Mouse (Mus musculus) lung, postnatal 0 days (tissue): ENCODE data around the gene Prrc2a. TPM values are rescaled to one million over a fixed set of nuclear protein-coding genes. Genes with fewer than 3 reads are reported as not detected.

Experiments
- ATAC-seq: fragments of 200-750 bp; cut with Nextera tagmentation; 2 replicates; pipeline ENCODE4 v1.8.0; 2017; ENCODE audit warnings: moderate library complexity
- DNase-seq: peaks from one replicate; pipeline ENCODE4 v3.0.0-alpha.2; 2016; ENCODE audit warnings: low spot score
- H3K27ac ChIP-seq: fragments of 300-500 bp; sonication (generic); 2 replicates; pipeline ENCODE4 v1.5.1; 2014; ENCODE audit warnings: antibody characterized with exemption, mild to moderate bottlenecking, low read length, mixed read lengths
- H3K27me3 ChIP-seq: fragments of 300-500 bp; sonication (generic); replicated peaks from 2 replicates; pipeline ENCODE4 v1.6.1; 2014; ENCODE audit warnings: low read length, mixed read lengths; ENCODE audit not compliant: insufficient read depth
- H3K36me3 ChIP-seq: fragments of 300-500 bp; sonication (generic); 2 replicates; pipeline ENCODE4 v1.6.1; 2014; ENCODE audit warnings: low read length, mixed read lengths; ENCODE audit not compliant: insufficient read depth
- H3K4me1 ChIP-seq: fragments of 300-500 bp; sonication (generic); 2 replicates; pipeline ENCODE4 v1.6.1; 2014; ENCODE audit warnings: antibody characterized with exemption, low read depth, low read length, mixed read lengths; ENCODE audit not compliant: insufficient read depth
- H3K4me2 ChIP-seq: fragments of 300-500 bp; sonication (generic); replicated peaks from 2 replicates; pipeline ENCODE4 v1.6.1; 2014; ENCODE audit warnings: low read depth, mild to moderate bottlenecking, low read length, moderate library complexity, mixed read lengths
- H3K4me3 ChIP-seq: fragments of 300-500 bp; sonication (generic); 2 replicates; pipeline ENCODE4 v1.5.1; 2014; ENCODE audit warnings: low read depth, low read length
- H3K9ac ChIP-seq: fragments of 300-500 bp; sonication (generic); replicated peaks from 2 replicates; pipeline ENCODE4 v1.6.1; 2014; ENCODE audit warnings: low read depth, mild to moderate bottlenecking
- H3K9me3 ChIP-seq: fragments of 300-500 bp; sonication (generic); 2 replicates; pipeline ENCODE4 v1.6.1; 2016; ENCODE audit warnings: low read length, mixed read lengths
- CTCF ChIP-seq: IDR thresholded peaks from 2 replicates; pipeline ENCODE4 v1.5.1; 2016; ENCODE audit warnings: antibody characterized with exemption, mild to moderate bottlenecking
- EP300 ChIP-seq: IDR thresholded peaks from 2 replicates; pipeline ENCODE4 v1.6.1; 2016; ENCODE audit warnings: antibody characterized with exemption, mild to moderate bottlenecking, control low read depth
- WGBS: fragments of 180-500 bp; shearing (Covaris S2); extraction: QIAGEN DNeasy Blood & Tissue Kit; methylation state at CpG from one replicate; pipeline ENCODE4 v1.1.7; 2014; 5-methylcytosine and 5-hydroxymethylcytosine counted together
- polyA plus RNA-seq: library from polyadenylated mRNA; unstranded; fragments of >200 nt; fragmentation: Nextera tagmentation; extraction: Ambion mirVana; gene quantifications from 2 replicates; pipeline ENCODE4 v1.2.1, GENCODE M21; 2015

Gene Prrc2a
- polyA plus RNA-seq, 1 experiment from 2014 or later, result 74.1 TPM

GRCm38 (mm10) chr17:35166352-35167035 is 1.8 kb upstream of the Prrc2a start:
- Histone ChIP-seq H3K4me3 (no peak overlapping the region), H3K9me3 (no peaks in the 10 kb centered on the region), H3K36me3 (0 out of 2 replicates have a peak, but pooled peaks cover 5% of the 10 kb centered on the region), H3K4me2 (no peak overlapping the region), H3K27me3 (no peaks in the 10 kb centered on the region), H3K27ac (peak overlapping the region; percentile 96; the same call in 1 of the 2 replicates), H3K9ac (no peak overlapping the region), H3K4me1 (peaks cover 12% of the 10 kb centered on the region)
- WGBS, result 69% methylated on average over 8 of the region's 8 CpGs
- no peak for ATAC-seq
- TF ChIP-seq CTCF (peak; percentile 83), EP300 (no peak)
- peak; percentile 81 for DNase-seq

- 14% methylated on average over 12 of the region's 12 CpGs for WGBS
- Histone ChIP-seq H3K4me3 (peak overlapping the region; percentile 97), H3K9ac (peak overlapping the region; percentile 34; the same call in 1 of the 2 replicates), H3K36me3 (peaks cover 12% of the 10 kb centered on the region), H3K27me3 (no peaks in the 10 kb centered on the region), H3K4me2 (peak overlapping the region; percentile 46), H3K27ac (peak overlapping the region; percentile 96), H3K9me3 (no peaks in the 10 kb centered on the region), H3K4me1 (peaks cover 12% of the 10 kb centered on the region)
- TF ChIP-seq EP300 (no peak; the same call in 1 of the 2 replicates), CTCF (no peak)
- ATAC-seq (peak; percentile 82; the same call in 1 of the 2 replicates), DNase-seq (no peak)
Observed at GRCm38 (mm10) chr17:35165451-35166155, 906 bp upstream of the Prrc2a start.

- 0% methylated on average over 14 of the region's 28 CpGs for WGBS
Observed at GRCm38 (mm10) chr17:35164218-35164567, 504 bp downstream of the Prrc2a start.

GRCm38 (mm10) chr17:35163326-35164081 is 1.2 kb downstream of the Prrc2a start:
- Histone ChIP-seq H3K36me3 (peaks cover 33% of the 10 kb centered on the region), H3K9ac (peak overlapping the region; percentile 99), H3K4me2 (peak overlapping the region; percentile 71), H3K9me3 (no peaks in the 10 kb centered on the region), H3K4me3 (peak overlapping the region; percentile 97), H3K4me1 (peaks cover 12% of the 10 kb centered on the region), H3K27me3 (no peaks in the 10 kb centered on the region), H3K27ac (peak overlapping the region; percentile 97)
- no peak for TF ChIP-seq EP300
- TF ChIP-seq CTCF, result no peak
- 5% methylated on average over 8 of the region's 8 CpGs for WGBS
- DNase-seq (peak; percentile 37), ATAC-seq (no peak)

More at GRCm38 (mm10) chr17:35164218-35164567, 504 bp downstream of the Prrc2a start:
- Histone ChIP-seq H3K4me3 (peak overlapping the region; percentile 97), H3K27ac (peak overlapping the region; percentile 97), H3K4me1 (peaks cover 12% of the 10 kb centered on the region), H3K9me3 (no peaks in the 10 kb centered on the region), H3K27me3 (no peaks in the 10 kb centered on the region), H3K36me3 (peaks cover 26% of the 10 kb centered on the region), H3K9ac (peak overlapping the region; percentile 99), H3K4me2 (peak overlapping the region; percentile 71)
- no peak for ATAC-seq
- TF ChIP-seq CTCF (no peak), EP300 (no peak)
- peak; percentile 48 for DNase-seq

GRCm38 (mm10) chr17:35162730-35163129 is 2.0 kb downstream of the Prrc2a start:
- Histone ChIP-seq H3K4me1 (peaks cover 12% of the 10 kb centered on the region), H3K36me3 (peaks cover 40% of the 10 kb centered on the region), H3K4me3 (peak overlapping the region; percentile 97; the same call in 1 of the 2 replicates), H3K4me2 (peak overlapping the region; percentile 71), H3K27me3 (no peaks in the 10 kb centered on the region), H3K9ac (peak overlapping the region; percentile 99), H3K27ac (0 out of 2 replicates have a peak overlapping the region, but pooled peaks have one; percentile 33), H3K9me3 (no peaks in the 10 kb centered on the region)
- 11% methylated on average over 12 of the region's 12 CpGs for WGBS
- peak; percentile 39 for DNase-seq
- TF ChIP-seq CTCF (no peak), EP300 (no peak)
- ATAC-seq, result no peak

GRCm38 (mm10) chr17:35162121-35162520 is 2.6 kb downstream of the Prrc2a start:
- H3K9me3 ChIP-seq, result no peaks in the 10 kb centered on the region
- no peak overlapping the region; the same call in 1 of the 2 replicates for H3K4me2 ChIP-seq
- TF ChIP-seq CTCF, result no peak
- no peak for TF ChIP-seq EP300
- H3K9ac ChIP-seq, result no peak overlapping the region
- DNase-seq (no peak), ATAC-seq (no peak)
- peak overlapping the region; percentile 11; the same call in 1 of the 2 replicates for H3K27ac ChIP-seq
- peak overlapping the region; percentile 97; the same call in 1 of the 2 replicates for H3K4me3 ChIP-seq
- H3K4me1 ChIP-seq, result peaks cover 12% of the 10 kb centered on the region
- H3K36me3 ChIP-seq, result peaks cover 46% of the 10 kb centered on the region
- 53% methylated on average over 14 of the region's 14 CpGs for WGBS
- H3K27me3 ChIP-seq, result no peaks in the 10 kb centered on the region
